Mouse (Mus musculus) mouse embryonic stem cell (cell line): ENCODE data around the gene Kcng1.

Experiments
- in situ Hi-C, 2 experiments: fragments of 300-500 bp; cut with MboI; formaldehyde crosslinking; loops; 1 replicate in 1 of 2; 3 replicates in 1 of 2; pipeline ENCODE4 v1.14.3; 2019 to 2020; ENCODE audit warnings: low sequenced_read_pairs in 2 of 2, low pct_unique_long_range_greater_than_20kb in 1 of 2, mixed read lengths in 1 of 2; ENCODE audit not compliant: unreplicated experiment in 1 of 2

Gene Kcng1

DNA sequence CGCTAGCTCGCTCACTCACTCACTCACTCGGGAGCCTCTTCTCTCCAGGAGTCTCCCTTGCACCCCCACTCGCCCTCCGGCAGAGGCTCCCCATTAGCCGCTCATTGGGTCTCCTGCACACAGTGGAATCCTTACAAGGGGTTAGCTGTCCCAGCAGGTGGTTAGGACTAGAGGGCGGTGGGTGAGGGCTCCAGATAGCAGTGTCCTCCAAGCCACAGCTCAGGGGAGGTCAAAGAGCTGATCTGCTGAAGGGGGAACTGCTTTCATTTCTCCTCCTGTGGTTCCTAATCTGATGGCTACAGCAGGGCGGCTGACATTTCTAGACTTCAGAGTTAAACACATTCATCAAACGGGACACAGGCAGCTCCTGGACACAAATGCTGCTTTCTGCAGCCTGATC, 8.1 kb downstream of the Kcng1 start:
- in situ Hi-C loops, result loop anchor here (25.0 kb wide), 3 partner anchors 164 to 589 kb away; no protein-coding TSS in a partner anchor

DNA sequence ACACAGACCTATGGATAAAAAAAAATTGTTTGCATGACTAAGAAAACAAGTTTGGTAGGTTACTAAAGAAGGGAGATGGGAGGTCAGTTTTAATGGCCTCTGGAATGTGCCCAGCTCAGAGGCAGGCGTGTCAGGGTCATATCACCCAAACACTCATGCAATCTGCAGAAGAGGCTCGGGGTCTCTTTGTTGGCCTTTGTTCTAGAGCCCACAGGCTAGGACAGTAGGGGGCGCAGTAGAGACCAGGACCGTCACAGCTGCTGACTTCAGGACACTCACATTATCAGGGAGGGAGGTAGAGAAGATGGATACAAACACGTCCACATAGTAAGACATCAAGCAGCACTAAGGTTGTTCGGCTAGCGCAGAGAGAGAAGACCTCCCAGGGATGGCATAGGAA, 13.5 kb downstream of the Kcng1 start:
- in situ Hi-C loops, result loop anchor here (25.0 kb wide), 3 partner anchors 169 to 594 kb away; no protein-coding TSS in a partner anchor

DNA sequence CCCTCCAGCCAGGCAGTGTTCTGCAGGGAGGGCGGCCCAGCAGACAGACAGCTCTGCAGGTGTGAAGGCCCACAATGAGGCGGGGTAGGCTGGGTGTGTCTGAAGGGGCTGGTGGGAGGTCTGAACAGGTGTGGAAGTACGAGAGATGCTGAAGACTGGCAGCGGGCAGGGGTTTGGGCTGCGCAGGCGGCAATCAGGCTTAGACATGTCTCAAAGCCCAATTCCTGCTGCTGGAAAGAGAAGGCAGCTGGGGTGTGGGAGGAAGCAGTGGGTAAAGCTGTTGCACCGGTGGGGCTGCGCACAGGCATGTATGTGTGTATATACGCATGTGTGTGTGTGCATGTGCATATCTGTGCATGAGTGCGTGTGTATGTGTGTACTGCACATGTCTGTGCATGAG, 20.6 kb downstream of the Kcng1 start:
- in situ Hi-C loops, result loop anchor here (25.0 kb wide), 3 partner anchors 176 to 601 kb away; no protein-coding TSS in a partner anchor

DNA sequence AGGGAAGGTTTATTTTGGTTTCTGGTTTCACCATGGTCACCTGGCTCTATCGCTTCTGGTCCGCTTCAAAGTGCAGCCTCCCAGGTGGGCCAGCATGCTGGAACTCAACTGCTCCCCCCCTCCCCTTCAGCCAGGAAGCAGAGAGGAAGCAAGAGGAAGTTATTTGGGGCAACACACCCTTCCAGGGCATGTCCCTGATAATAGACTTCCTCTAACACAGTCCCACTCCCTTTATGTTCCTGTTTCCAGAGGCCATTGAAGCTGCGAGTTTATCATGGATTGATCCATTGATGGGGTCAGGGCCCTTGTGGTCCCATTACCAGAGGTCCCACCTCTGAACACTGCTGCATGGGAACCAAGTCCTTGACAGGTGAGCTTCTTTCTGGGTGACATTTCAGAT, 21.4 kb downstream of the Kcng1 start:
- in situ Hi-C loops, result loop anchor here (25.0 kb wide), 3 partner anchors 177 to 602 kb away; no protein-coding TSS in a partner anchor

DNA sequence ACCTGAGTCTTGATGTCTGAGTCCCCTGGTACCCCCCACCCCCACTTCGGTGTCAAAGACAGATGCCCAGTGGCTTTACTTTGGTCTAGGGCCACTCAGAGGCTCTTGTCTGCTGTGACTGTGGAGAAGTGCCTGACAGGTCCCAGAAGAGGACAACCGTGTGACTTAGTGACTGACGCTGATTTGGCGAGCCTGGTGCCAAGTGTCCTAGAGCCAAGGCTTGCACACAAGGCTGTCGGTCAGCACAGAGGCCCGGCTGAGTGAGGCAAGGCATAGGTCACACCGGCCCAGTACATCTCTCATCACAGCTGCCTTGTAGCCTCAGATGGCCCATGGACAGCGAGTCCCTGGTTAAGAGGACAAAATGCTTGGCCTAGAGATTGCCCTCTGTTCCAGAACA, 22.5 kb downstream of the Kcng1 start:
- in situ Hi-C loops, result loop anchor here (10.0 to 25.0 kb wide), 4 partner anchors 178 to 603 kb away; no protein-coding TSS in a partner anchor

DNA sequence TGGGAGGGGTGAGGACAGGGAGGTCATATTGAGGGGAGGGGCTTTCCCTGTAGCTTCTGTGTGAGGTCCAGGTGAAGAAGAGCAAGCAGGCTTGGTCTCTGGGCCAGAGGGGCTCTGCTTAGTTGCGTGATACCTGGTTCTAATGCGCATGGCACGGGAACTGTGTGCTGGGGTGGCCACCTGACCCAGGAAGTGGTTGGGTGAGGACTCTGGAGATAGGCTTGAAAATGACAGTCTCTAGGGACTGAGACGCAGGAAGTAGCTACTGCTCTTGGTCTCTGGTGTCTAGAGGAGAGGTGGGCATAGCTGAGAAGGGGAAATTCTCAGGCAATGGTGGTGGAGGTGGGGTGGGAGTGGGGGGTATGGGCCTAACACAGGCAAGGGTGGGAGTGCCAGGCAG, 24.3 kb downstream of the Kcng1 start:
- in situ Hi-C loops, result loop anchor here (10.0 to 25.0 kb wide), 4 partner anchors 180 to 605 kb away; no protein-coding TSS in a partner anchor

DNA sequence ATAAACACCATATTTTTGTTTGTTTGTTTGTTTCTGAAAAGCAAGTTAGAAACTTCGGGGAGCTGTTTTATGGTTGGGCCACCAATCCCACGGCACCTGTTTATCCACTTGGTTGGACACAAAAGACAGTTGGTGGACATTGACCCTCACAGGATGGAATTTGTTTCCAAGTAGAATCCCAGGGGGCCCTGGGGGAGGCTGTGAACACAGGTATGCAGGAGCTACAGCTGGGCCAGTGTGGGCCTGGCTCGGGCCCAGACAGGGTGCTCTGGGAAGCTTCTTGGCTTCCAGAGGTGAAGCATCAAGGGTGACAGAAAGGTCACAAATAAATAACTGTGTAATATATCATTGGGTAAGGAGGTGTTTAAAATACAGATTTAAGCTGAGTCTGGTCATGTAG, 25.0 kb downstream of the Kcng1 start:
- in situ Hi-C loops, result loop anchor here (10.0 to 25.0 kb wide), 4 partner anchors 181 to 606 kb away; no protein-coding TSS in a partner anchor

DNA sequence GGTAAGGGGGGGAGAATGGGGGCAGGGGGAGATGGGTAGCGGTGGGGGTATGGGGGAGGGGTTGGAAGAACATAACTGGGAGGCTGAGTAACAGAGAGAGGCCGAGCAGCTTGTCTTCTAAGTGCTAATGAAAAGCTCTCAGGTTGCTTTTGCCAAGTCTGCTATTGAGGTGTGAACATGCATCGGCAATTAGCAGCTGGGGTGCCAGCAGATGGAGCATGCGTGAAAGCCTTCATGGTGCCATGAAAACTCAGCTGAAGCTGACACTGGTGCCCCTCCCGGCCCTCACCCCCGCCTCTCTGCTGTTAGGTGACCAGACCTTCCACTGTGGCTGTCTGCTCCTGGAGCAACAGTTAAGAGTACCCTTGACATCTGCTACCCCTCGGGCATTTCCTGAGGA, 27.7 kb downstream of the Kcng1 start:
- in situ Hi-C loops, result loop anchor here (10.0 to 25.0 kb wide), 4 partner anchors 183 to 608 kb away; no protein-coding TSS in a partner anchor

DNA sequence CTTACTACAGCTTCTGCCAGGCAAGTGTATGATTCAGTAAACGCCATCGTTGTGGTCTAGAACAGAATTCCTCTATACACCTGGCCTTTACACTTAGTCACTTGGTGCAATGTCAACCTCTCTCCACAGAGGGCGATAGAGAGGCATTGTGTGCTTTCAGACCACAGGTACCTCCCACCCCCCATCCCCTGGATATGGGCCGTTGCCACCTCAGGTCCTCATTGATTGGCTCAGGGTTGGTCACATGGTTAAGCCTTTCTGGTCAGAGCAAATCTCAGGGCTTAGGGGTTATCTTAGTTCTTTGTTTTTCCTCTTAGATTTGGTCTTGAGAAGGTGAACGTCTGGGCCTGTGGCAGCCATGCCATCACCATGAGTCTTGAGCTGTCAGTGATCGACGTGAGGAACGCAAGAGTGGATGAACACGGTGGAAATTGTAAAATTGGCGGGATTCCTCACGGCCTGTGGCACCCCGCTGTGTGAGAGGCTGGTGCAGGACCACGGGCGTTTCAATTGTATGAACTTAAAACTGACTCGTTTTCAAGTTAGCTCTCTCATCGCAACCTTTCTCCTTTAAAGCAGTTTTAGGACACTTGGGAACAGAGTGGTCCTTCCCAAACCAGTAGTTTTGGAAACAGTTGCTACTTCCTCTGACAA, 28.8 kb downstream of the Kcng1 start:
- in situ Hi-C loops, result loop anchor here (10.0 to 25.0 kb wide), 4 partner anchors 185 to 610 kb away; no protein-coding TSS in a partner anchor

DNA sequence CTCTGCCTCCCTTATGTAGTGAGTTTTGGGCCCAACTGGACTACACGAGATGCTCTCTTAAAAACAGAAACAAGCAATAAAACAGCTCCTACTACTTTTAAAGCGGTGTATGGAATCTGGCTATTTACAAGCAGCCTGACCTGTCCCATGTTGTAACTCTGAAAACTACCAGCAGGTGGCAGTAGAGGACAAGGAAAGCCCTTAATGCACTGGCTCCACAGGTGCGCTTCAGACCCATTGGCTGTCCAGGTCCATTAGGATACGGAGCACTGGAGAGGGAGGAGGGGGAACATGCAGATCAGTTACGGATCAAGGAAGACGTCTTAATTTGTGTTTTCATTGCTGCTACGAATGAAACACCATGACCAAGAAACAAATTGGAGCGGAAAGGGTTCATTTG, 31.3 kb downstream of the Kcng1 start:
- in situ Hi-C loops, result loop anchor here (10.0 to 25.0 kb wide), 4 partner anchors 187 to 612 kb away; no protein-coding TSS in a partner anchor

DNA sequence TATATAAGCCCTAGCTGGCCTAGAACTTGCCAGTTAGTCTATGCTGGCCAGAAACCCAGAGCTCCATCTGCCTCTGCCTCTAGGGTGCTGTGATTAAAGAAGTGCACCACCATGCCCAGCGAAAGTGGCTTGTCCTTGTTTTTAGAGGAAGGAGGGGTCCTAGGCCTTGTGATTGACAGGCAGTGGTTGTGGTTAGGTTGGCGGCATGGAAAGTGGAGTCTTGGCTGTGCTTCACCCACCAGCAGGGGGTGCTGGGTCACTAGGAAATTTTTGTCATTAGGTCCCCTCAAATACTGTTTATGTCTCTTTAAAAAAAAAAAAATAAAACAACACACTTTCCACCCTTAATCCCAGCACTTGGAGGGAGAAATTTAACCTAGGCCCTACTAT, 32.7 kb downstream of the Kcng1 start:
- in situ Hi-C loops, result no loop called here

DNA sequence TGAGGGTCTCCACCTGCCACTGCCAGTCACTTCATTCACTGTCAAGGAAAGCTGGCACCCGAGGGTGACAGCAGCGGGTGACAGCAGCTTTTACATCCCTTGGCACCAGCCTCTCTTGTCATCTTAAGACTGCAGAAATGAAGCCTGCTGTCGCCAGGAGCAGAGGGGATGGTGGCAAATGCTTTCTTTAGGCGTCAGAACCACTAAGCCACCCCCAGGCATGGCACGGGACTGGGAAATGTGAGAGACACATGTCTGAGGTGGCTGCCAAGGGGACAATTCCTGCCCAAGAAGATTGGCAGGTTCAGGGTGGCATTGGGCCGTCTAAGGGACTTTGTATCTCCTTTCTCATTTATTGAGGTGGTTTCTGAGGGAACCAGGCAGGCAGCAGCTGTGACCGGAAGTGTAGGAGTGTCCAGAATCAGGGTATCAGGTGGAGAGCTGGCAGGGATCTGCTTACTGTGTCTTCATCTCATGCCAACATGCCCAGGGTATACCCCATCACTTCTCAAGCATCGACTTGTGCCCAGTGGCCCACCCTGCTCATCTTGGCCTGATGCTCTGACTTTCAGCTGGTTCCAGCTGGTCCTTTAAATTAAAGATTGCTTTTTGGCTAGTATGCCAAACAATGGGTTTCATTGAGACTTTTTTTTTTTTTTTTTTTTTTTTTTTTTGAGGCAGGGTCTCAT, 33.2 kb downstream of the Kcng1 start:
- in situ Hi-C loops, result no loop called here

DNA sequence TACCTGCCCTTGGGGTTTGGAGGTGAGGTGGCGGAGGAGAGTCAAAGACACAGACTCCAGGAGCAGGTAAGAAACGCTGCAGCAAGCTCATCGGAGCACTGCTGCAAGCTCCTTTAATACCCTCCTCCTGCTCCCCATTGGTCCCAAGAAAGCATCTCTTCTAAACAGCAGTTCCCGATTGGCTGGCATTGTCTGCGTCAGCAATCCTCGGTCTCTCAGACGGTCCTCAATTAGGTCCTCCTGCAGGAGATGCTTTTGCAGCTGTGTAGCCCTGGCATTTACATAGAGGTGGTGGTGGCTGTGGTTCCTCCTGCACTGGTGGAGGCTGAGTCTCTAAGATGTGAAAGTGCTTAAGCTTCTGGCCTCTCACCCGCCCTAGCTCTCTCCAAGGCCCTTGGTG, 36.0 kb downstream of the Kcng1 start:
- in situ Hi-C loops, result no loop called here

DNA sequence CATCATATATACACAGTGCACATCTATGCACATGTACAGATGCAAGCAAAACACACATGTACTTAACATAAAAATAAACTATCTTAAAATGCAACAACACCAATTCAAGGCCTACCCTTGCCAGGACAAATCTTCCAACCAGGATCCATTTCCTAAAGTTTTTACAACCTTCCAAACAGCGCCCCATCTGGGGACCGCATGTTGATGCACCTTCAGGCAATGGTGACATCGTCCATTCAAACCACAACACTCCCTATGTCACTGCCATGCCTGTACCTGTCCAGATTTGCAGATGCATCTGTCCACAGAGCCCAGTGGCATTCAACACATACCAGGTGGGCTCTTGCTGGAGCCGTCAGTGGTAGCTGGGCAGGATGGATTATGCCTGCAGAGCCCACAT, 38.3 kb downstream of the Kcng1 start:
- in situ Hi-C loops, result no loop called here

DNA sequence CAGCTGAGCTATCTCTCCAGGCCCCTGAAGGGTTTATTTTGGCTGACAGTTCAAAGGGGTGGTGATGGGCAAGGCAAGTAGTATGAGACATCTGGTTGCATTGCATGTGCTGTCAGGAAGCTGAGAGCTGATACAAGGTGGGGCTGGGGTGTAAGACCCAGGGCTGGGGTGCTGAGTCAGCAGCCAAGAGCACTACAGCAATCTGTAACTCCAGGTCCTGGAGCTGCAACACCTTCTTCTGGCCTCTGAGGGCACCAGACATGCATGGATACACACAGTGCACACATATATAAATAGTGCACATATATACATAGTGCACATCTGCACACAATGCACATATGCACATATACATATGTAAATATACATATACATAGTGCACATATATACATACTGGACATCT, 38.7 kb downstream of the Kcng1 start:
- in situ Hi-C loops, result no loop called here

DNA sequence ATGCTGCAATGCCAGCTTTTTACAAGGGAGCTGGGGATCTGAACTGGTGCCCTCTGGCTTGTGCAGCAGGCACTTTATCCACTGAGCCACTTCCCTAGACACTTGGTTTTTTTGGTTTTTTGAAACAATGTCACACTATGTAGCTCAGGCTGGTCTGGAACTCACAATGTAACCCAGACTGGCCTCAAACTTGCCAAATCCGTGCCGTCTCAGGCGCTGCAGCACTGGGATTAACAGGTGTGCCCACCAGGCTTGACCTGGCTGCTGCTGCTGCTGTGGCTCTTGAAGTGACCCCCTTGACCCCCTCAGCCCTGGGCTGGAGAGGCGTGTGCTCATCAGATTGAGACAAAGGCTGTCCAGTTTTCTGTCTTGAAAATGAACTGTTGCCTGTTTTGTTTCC, 43.2 kb downstream of the Kcng1 start:
- in situ Hi-C loops, result no loop called here

DNA sequence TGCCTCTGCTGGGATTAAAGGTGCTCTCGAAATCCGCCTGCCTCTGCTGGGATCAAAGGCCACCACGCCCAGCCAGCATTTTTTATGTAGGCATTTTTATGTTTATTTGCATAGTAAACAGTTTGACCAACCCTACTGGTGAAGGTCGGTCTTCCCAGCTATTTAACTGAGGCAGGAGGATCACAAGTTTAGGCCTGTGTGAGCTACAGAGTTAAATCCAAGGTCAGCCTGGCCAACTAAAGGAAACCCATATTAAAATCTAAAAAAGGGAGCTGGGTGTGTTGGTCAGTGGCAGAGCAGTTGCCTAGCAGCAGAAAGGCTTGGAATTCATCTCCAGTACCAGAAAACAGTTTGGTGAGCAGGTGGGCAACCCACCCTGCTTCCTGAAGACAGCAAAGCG, 48.2 kb downstream of the Kcng1 start:
- in situ Hi-C loops, result no loop called here

DNA sequence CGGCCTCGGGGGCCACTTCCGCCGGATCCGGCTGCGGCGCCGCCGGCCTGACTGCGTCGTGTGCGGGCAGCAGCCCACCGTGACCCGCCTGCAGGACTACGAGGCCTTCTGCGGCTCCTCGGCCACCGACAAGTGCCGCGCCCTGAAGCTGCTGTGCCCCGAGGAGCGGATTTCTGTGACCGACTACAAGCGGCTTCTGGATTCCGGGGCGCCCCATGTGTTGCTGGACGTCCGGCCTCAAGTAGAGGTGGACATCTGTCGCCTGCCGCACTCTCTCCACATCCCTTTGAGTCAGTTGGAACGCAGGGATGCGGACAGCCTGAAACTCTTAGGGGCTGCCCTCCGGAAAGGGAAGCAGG, 50.1 kb downstream of the Kcng1 start:
- in situ Hi-C loops, result no loop called here

DNA sequence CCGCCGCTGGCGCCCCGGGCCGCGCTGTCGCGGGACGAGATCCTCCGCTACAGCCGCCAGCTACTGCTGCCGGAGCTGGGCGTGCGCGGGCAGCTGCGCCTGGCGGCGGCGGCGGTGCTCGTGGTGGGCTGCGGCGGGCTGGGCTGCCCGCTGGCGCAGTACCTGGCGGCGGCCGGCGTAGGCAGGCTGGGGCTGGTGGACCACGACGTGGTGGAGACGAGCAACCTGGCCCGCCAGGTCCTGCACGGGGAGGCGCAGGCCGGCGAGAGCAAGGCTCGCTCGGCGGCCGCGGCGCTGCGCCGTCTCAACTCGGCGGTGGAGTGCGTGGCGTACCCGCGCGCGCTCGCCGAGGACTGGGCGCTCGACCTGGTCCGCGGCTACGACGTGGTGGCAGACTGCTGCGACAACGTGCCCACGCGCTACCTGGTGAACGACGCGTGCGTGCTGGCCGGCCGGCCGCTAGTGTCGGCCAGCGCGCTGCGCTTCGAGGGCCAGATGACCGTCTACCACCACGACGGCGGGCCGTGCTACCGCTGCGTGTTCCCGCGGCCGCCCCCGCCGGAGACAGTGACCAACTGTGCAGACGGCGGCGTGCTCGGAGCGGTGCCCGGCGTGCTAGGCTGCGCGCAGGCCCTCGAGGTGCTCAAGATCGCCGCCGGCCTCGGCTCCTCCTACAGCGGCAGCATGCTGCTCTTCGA, 50.6 kb downstream of the Kcng1 start:
- in situ Hi-C loops, result no loop called here
